Mouse (Mus musculus) neural tube, embryonic 13.5 days (tissue): ENCODE measurements around the gene Pepd. TPM values are rescaled to one million over a fixed set of nuclear protein-coding genes. Genes with fewer than 3 reads are reported as not detected.

Source experiments
- ATAC-seq: fragments of 200-750 bp; cut with Nextera tagmentation; 2 replicates; pipeline ENCODE4 v1.8.0; 2017; ENCODE audit warnings: low read depth, mild to moderate bottlenecking, moderate TSS enrichment, moderate library complexity
- H3K27ac ChIP-seq: fragments of 300-500 bp; sonication (generic); replicated peaks from 2 replicates; pipeline ENCODE4 v1.5.1; 2015; ENCODE audit warnings: moderate library complexity, mild to moderate bottlenecking, inconsistent platforms
- H3K27me3 ChIP-seq: fragments of 300-500 bp; sonication (generic); 2 replicates; pipeline ENCODE4 v1.6.1; 2015; ENCODE audit warnings: mild to moderate bottlenecking, inconsistent platforms
- H3K36me3 ChIP-seq: fragments of 300-500 bp; sonication (generic); 2 replicates; pipeline ENCODE4 v1.6.1; 2015; ENCODE audit warnings: mild to moderate bottlenecking, inconsistent platforms
- H3K4me1 ChIP-seq: fragments of 300-500 bp; sonication (generic); replicated peaks from 2 replicates; pipeline ENCODE4 v1.6.1; 2015; ENCODE audit warnings: inconsistent platforms
- H3K4me2 ChIP-seq: fragments of 300-500 bp; sonication (generic); 2 replicates; pipeline ENCODE4 v1.6.1; 2015; ENCODE audit warnings: inconsistent platforms, mild to moderate bottlenecking, moderate library complexity
- H3K4me3 ChIP-seq: fragments of 300-500 bp; sonication (generic); 2 replicates; pipeline ENCODE4 v1.5.1; 2015; ENCODE audit warnings: mild to moderate bottlenecking, inconsistent platforms
- H3K9ac ChIP-seq: fragments of 300-500 bp; sonication (generic); 2 replicates; pipeline ENCODE4 v1.6.1; 2015; ENCODE audit warnings: moderate library complexity, mild to moderate bottlenecking, inconsistent platforms
- H3K9me3 ChIP-seq: fragments of 300-500 bp; sonication (generic); 2 replicates; pipeline ENCODE4 v1.6.1; 2016; ENCODE audit warnings: inconsistent platforms
- WGBS: fragments of 180-500 bp; shearing (Covaris S2); methylation state at CpG from one replicate; pipeline ENCODE4 v1.1.7; 2015; 5-methylcytosine and 5-hydroxymethylcytosine counted together
- polyA plus RNA-seq: library from polyadenylated mRNA; unstranded; fragments of >200 nt; fragmentation: Nextera tagmentation; extraction: Ambion mirVana; gene quantifications from 2 replicates; pipeline ENCODE4 v1.2.1, GENCODE M21; 2015

The Pepd gene
- polyA plus RNA-seq, 1 experiment from 2014 or later: 64.8 TPM

DNA sequence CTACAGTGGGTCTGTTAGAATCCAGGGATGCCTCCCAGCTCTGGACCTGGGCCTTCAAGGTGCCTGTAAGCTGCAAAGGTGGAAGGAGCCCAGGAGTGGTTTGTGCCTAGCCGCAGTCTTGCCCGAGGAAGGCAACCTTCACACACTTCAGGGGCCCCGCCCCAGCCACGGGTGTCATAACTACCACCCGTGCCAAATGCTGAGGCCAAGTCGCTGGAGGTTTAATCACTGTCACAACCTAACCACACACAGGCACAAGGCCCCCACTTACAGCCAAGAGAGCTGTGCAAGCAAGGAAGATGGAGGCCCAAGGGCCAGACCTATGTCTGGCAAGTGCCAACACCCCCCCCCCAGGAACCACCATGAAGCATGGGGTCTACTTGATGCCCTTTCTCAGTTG is 125.2 kb downstream of the Pepd start:
- no peak for ATAC-seq
- no peaks in the 10 kb centered on the region for H3K27me3 ChIP-seq
- peak overlapping the region; percentile 70; the same call in 1 of the 2 replicates for H3K27ac ChIP-seq
- H3K4me3 ChIP-seq: no peak overlapping the region
- no peaks in the 10 kb centered on the region for H3K9me3 ChIP-seq
- peaks cover 51% of the 10 kb centered on the region for H3K4me1 ChIP-seq
- peaks cover 22% of the 10 kb centered on the region for H3K36me3 ChIP-seq
- no peak overlapping the region for H3K9ac ChIP-seq
- no peak overlapping the region for H3K4me2 ChIP-seq
- WGBS: 90% methylated on average over 6 of the region's 6 CpGs

DNA sequence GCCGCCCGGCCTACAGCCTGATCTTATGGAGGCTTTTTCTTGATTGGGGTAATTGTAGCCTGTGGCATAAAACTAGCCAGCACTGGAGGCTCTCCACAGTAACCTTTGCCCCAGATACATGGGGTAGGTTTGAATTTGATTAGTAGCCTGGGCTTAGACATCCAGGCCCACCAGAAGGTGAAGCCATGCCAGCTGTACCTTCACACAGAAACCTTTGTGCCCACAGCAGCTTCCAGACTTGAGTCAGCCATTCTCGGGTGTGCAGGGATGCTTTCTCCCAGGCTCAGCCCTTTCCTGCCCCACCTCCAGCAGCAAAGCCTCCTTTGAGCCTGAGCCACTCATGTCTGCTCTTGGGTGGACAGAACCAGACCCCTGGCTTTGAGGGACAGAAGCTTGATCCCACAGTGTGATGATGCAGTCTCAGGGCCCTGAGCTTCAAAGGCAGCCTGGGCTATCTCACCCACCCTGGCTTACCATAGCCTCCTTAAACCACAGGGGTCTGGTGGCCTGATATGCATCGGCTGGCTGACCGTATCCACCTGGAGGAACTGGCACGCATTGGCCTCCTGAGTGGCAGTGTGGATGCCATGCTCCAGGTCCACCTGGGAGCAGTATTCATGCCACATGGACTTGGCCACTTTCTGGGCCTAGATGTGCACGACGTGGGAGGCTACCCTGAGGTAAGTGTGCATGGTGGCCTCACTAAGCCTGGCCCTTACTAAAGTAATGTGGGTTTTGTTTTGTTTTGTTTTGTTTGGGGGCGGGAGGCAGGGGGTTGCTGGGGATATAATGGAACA is 128.2 kb downstream of the Pepd start:
- H3K27ac ChIP-seq: no peak overlapping the region
- peaks cover 27% of the 10 kb centered on the region for H3K4me1 ChIP-seq
- no peak overlapping the region for H3K9ac ChIP-seq
- no peak overlapping the region for H3K4me3 ChIP-seq
- no peaks in the 10 kb centered on the region for H3K9me3 ChIP-seq
- no peaks in the 10 kb centered on the region for H3K27me3 ChIP-seq
- ATAC-seq: no peak
- H3K36me3 ChIP-seq: peaks cover 51% of the 10 kb centered on the region
- H3K4me2 ChIP-seq: no peak overlapping the region
- 94% methylated on average over 9 of the region's 9 CpGs for WGBS

DNA sequence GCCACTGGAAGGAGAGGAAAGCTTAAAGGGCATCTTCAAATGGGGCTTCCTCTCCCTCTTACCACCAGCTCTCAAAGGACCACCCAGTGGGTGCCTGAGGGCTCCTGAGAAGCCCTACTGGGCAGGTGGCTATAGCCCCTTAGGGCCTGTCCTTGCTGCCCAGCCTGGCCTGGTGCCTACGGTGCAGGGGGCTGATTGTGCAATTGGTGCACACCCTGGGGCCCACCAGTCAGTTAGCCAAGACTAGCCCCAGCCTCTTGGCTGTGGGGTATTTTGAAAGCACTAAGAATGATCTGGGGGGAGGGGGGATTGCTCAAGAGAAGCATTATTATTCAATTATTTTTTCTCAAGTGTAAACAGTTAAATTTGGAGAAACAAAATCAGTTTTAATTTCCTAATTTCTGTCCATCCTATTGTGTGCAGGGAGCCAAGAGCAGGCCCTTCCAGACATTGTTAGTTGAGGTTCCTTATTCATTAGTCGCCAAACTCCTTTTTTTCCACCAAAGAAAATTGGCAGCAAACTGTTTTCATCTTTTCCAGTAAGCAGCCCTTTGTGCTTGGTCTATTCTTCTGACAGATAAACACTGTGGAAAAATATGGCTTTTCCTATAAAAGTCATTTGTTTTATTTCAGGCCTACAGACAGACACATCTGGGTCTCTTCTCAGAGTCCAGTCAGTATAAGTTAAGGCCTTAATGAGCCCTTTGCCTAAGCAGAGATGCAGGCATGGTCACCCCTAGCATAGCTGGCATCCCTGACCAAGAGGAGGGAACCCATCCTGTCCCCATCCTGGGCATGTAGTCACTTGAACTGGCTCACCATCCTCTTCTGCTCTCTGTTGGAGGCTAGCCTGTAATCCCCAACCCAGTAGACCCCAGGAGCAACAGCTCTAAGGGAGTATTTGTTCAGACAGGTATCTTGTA is 129.4 kb downstream of the Pepd start:
- H3K27ac ChIP-seq: 0 out of 2 replicates have a peak overlapping the region, but pooled peaks have one; percentile 5

DNA sequence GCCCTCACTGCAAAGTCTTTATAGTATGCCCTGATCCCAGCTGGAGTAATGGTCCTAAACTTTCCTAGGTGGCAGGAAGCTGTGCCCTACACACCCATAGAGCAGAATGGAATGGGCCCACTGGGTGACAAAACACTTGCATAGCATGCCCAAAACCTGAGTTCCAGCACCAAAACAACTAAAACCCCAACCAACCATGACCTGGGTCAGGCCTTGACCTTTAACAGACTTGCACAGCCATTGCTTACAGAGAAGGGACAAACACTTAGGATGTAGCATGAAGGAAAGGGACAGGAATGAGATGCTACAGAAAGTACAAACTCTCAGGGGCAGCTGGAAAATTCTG is 130.0 kb downstream of the Pepd start:
- no peaks in the 10 kb centered on the region for H3K27me3 ChIP-seq
- H3K4me2 ChIP-seq: no peak overlapping the region
- H3K27ac ChIP-seq: 0 out of 2 replicates have a peak overlapping the region, but pooled peaks have one; percentile 5
- H3K9ac ChIP-seq: no peak overlapping the region
- H3K4me3 ChIP-seq: no peak overlapping the region
- H3K36me3 ChIP-seq: peaks cover 67% of the 10 kb centered on the region
- H3K4me1 ChIP-seq: peaks cover 9% of the 10 kb centered on the region
- H3K9me3 ChIP-seq: no peaks in the 10 kb centered on the region
- ATAC-seq: no peak

More for the DNA sequence above, 129.4 kb downstream of the Pepd start:
- no peaks in the 10 kb centered on the region for H3K27me3 ChIP-seq
- no peaks in the 10 kb centered on the region for H3K9me3 ChIP-seq
- H3K4me2 ChIP-seq: no peak overlapping the region
- H3K9ac ChIP-seq: no peak overlapping the region
- no peak overlapping the region for H3K4me3 ChIP-seq
- WGBS: 82% methylated on average over 2 of the region's 2 CpGs
- H3K36me3 ChIP-seq: peaks cover 62% of the 10 kb centered on the region
- H3K4me1 ChIP-seq: peaks cover 15% of the 10 kb centered on the region
- ATAC-seq: no peak

DNA sequence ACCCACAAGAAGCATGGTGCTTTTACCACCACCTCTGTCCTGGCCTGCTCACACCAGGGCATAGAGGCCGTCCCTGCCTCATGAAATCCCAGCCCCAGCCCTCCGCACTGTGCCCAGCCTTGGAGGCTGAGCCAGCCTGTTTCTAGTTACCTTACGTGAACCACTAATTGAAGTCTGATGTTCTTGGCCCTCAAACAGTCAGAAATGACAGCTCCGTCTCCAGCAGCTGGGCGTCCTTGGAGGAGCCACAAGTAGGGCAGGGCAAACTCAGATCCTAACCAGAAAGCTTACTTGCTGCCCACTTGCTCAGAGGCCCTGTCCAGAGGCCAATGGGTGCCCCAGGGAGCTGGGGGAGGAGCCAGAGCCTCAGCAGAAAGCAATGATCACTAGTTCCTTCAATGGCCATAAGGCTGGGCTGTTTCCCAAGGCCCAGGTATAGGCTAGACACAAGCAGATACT is 130.6 kb downstream of the Pepd start:
- H3K4me1 ChIP-seq: 0 out of 2 replicates have a peak, but pooled peaks cover 3% of the 10 kb centered on the region
- H3K27ac ChIP-seq: 0 out of 2 replicates have a peak overlapping the region, but pooled peaks have one; percentile 3
- H3K9me3 ChIP-seq: no peaks in the 10 kb centered on the region
- no peak overlapping the region for H3K9ac ChIP-seq
- WGBS: 88% methylated on average over 5 of the region's 5 CpGs
- H3K36me3 ChIP-seq: peaks cover 62% of the 10 kb centered on the region
- H3K4me3 ChIP-seq: no peak overlapping the region
- H3K4me2 ChIP-seq: no peak overlapping the region
- no peak for ATAC-seq
- H3K27me3 ChIP-seq: no peaks in the 10 kb centered on the region

DNA sequence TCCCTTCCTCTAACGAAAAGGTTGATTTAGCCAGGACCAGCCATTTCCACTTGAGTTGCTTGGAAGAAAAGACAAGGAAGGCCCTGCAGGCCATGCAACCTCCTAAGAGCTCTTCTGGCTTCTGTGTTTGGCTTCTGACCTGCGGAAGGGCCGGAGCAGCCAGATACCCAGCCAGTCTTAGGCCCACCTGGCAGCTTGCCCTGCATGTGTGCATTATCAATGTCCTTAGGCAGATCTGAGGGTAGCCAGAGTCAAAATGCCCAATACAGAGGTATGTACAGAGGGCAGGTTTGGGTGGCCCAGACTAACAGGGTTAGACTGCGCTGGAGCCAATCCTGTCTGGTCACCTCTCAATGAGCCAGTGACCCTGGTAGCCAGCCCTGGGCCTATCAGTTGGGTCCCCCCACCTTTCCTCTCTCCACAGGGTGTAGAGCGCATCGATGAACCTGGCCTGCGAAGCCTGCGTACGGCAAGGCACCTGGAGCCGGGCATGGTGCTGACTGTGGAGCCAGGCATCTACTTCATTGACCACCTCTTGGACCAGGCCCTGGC is 131.2 kb downstream of the Pepd start:
- Histone ChIP-seq H3K9me3 (no peaks in the 10 kb centered on the region), H3K36me3 (peaks cover 58% of the 10 kb centered on the region), H3K27ac (no peak overlapping the region), H3K4me3 (no peak overlapping the region), H3K27me3 (no peaks in the 10 kb centered on the region), H3K4me2 (no peak overlapping the region), H3K9ac (no peak overlapping the region), H3K4me1 (0 out of 2 replicates have a peak, but pooled peaks cover 3% of the 10 kb centered on the region)
- WGBS: 98% methylated on average over 10 of the region's 10 CpGs
- no peak for ATAC-seq

DNA sequence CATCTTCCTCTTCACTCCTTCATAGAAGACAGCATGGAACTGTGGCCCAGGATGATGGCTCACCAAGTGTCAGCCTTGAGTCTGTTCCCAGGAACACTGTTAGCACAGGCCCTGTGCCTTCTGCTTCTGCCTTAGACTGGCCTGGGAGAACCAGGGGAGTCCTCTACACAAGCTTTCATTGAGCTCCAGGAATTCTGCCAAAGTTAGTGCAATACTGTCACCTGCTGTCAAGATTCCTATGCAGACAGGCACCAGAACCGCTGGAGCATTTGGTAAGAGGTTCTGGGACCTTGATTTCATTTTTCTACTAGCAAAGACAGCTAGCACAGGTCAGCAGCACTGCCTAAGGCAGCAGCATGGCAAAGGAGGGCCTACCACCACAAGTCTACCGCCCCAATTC is 132.5 kb downstream of the Pepd start:
- WGBS: 87% methylated on average over 2 of the region's 2 CpGs
- no peak overlapping the region for H3K4me3 ChIP-seq
- H3K9ac ChIP-seq: no peak overlapping the region
- no peak overlapping the region for H3K4me2 ChIP-seq
- 0 out of 2 replicates have a peak, but pooled peaks cover 3% of the 10 kb centered on the region for H3K4me1 ChIP-seq
- peaks cover 62% of the 10 kb centered on the region for H3K36me3 ChIP-seq
- no peaks in the 10 kb centered on the region for H3K9me3 ChIP-seq
- no peak for ATAC-seq
- H3K27me3 ChIP-seq: no peaks in the 10 kb centered on the region
- no peak overlapping the region for H3K27ac ChIP-seq

DNA sequence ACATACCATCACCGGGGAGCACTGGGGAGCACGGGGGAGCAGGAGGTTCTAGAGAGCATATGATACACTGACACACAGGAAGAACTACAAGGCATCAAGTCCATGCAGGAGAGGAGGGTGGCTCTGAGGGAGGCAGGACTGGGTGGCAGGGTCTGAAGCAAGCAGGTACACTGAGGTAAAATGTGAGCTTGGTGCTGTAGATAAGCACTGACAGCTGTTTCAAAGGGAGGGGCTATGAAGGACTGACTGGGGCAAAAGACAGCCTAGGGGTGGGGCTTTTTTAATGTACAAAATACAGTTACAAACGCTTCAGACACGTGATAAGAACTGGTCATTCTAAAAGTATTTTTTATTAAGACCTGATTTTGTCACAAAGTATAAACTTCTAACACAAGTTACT is 133.9 kb downstream of the Pepd start:
- H3K36me3 ChIP-seq: peaks cover 66% of the 10 kb centered on the region
- no peak for ATAC-seq
- no peak overlapping the region for H3K4me2 ChIP-seq
- H3K27ac ChIP-seq: no peak overlapping the region
- no peaks in the 10 kb centered on the region for H3K9me3 ChIP-seq
- 0 out of 2 replicates have a peak, but pooled peaks cover 5% of the 10 kb centered on the region for H3K4me1 ChIP-seq
- H3K4me3 ChIP-seq: no peak overlapping the region
- H3K9ac ChIP-seq: no peak overlapping the region
- H3K27me3 ChIP-seq: no peaks in the 10 kb centered on the region
- 95% methylated on average over 4 of the region's 4 CpGs for WGBS

DNA sequence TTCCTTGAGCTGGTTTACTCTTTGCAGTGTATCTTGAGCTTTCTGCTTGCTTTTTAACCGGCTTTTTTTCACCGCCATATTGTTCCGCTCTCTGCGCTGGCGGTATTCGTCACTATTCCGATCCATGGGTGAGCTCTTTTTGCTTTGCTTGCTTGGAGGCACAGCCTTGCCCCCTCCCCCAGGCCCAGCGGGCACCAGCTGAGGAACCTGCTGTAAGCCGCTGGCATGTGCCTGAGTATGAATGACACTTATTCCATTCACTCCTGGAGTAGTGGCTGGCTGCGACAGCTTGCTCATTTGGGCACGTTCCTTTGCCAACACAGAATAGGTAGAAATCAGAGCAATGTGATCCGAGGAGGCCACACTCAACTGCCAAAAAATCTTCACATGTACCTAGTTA is 138.4 kb downstream of the Pepd start:
- Histone ChIP-seq H3K4me2 (no peak overlapping the region), H3K27ac (no peak overlapping the region), H3K36me3 (peaks cover 34% of the 10 kb centered on the region), H3K27me3 (no peaks in the 10 kb centered on the region), H3K9ac (no peak overlapping the region), H3K4me3 (no peak overlapping the region), H3K9me3 (no peaks in the 10 kb centered on the region), H3K4me1 (peaks cover 22% of the 10 kb centered on the region)
- ATAC-seq: no peak
- WGBS: 78% methylated on average over 12 of the region's 12 CpGs

DNA sequence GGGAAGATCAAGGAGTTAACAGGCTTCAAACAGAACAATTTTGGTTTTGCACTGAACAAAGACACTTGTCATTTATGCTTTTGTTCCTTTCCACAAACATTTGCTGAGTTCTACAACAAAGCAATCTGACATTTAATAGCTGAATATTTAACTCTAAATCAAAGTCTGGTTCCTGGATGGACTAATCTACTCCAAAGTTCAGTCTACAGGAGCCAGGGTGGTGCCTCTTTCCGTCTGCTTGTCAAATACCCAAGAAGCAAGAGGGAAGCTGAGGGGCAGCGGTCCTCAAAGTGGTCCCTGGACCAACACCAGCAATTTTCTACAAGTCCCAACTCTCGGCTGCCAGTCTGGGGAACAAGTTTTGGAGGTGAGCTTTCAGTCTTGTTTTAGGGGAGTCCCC is 141.0 kb downstream of the Pepd start:
- no peak overlapping the region for H3K4me2 ChIP-seq
- peaks cover 19% of the 10 kb centered on the region for H3K36me3 ChIP-seq
- peaks cover 29% of the 10 kb centered on the region for H3K4me1 ChIP-seq
- no peak overlapping the region for H3K9ac ChIP-seq
- no peak overlapping the region for H3K4me3 ChIP-seq
- H3K9me3 ChIP-seq: no peaks in the 10 kb centered on the region
- H3K27ac ChIP-seq: no peak overlapping the region
- ATAC-seq: no peak
- H3K27me3 ChIP-seq: no peaks in the 10 kb centered on the region
- WGBS: 92% methylated on average over 3 of the region's 3 CpGs

DNA sequence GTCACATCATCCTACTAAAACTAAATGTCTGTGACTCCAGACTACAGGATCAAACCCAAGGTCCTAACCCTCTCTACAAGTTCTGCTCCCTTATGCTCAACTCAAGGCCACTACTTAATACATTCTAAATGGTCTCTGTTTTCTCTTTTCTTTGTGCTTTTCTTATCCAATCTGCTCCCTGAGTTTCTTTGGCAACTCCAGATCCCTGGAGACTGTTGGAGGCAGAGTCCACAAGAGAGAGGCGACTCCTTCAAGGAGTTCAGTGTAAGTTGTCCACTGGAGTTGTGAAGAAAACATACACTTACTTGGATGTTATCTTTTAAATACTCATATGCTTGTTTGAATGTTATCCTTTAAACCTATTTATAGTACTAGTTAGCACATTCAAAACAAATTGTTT is 142.1 kb downstream of the Pepd start:
- Histone ChIP-seq H3K4me1 (peaks cover 29% of the 10 kb centered on the region), H3K27ac (no peak overlapping the region), H3K4me2 (peak overlapping the region; percentile 94), H3K27me3 (no peaks in the 10 kb centered on the region), H3K4me3 (no peak overlapping the region), H3K9ac (no peak overlapping the region; the same call in 1 of the 2 replicates), H3K9me3 (no peaks in the 10 kb centered on the region), H3K36me3 (peaks cover 15% of the 10 kb centered on the region)
- no peak for ATAC-seq
- WGBS: 94% methylated on average over 1 of the region's 1 CpGs
